Mouse (Mus musculus): Measurements from ENCODE around the gene Rab31.

Rab31 gene

DNA sequence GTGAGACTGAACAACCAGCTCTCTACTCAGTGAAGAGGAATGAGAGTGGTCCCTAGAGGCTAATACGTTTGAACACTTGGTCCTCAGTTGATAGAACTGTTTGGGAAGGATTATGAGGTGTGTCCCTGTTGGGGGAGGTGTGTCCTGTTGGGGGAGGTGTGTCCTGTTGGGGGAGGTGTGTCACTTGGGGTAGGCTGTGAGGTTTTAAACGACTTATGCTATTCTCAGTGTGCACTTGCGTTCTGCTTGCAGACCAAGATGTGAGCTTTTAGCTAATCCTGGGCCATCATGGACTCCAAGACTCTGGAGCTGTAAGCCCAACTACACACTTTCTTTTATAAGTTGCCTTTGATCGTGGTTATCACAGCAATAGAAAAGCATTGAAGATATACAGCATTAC lies 103.5 kb downstream of the Rab31 start:
- no peak for DNase-seq (ENCODE audit: extremely low spot score, low read depth, low spot score)

DNA sequence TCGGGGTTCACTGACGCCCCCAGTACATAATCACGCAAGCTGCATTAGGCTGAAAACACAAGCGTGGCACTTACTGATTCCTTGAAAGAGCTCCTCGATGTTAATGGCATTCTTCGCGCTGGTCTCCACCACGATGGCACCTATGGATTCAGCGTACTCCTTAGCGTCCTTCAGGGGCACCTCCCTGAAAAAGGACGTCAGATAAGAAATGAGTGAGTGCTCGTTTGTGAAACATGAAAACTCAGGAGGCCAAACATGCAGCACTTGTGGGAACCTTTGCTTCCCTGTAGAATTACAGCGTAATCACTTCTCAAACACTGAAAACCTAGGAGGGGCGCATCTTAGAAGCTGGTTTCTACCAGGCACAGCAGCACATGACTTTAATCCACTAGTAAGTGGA lies 104.8 kb downstream of the Rab31 start:
- DNase-seq (ENCODE audit: extremely low spot score, low read depth, low spot score), result no peak

DNA sequence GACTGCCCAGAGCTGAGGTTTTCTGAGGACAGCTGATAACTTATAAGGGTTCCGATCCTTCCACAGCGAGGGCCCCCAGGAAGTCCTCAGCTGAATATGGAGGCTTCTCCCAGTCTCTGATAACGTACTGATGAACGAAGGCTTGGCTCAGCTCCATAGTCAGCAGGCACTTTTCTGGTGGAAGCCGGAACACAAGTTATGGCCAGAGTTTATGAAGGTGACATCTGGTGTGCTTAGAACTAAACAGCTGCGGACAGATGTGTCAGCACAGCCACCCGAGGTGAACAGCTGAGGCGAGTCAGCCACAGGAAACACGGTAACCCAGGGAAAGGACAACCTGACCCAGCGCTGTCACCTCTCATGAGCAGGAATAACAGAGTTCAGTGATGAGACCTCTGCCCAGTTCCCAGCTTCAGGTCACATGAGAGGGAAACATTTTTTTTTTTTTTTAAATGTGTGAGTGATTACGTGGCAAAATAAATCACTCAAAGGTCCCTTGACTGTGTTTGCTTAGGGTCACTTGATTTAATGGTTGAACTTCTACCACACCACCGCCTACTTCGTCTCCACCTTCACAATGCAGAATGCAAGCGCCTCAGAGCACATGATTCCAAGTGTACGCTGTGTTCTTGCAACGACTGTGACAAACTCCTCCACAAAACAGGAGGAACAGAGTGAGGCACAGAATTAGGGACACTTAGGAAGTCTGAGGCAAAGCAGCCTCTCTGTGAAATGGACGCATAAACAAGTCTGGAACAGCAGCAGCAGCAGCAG lies 106.0 kb downstream of the Rab31 start:
- DNase-seq (ENCODE audit: extremely low spot score, low read depth, low spot score), result no peak

DNA sequence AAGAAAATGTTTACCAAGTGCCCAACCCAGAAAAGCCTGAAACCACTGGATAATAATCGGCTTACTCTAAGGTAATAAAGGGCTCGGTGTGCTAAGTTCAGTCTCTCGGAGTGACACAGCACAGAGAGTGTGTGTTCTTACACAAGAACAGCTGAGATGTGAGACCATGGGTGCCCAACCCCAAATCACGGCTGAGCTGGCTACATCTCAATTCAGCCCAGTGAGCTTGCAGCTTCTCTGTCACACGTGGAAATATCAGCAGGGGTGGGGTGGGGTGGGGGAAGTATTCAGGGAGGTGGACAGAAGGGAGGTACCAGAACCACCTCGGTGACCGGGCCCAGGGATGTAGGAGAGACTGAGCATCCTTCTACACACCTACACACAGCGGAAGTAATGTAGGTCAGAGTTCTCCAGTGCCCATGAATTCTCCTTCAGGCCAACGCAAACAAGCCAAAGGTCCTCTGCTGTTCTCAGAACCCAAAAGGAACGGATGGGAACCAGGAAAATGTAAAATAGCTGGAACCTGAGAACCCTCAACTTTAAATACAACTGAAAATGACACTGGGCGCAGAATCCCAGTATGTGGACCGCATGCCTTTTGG lies 106.7 kb downstream of the Rab31 start:
- DNase-seq (ENCODE audit: extremely low spot score, low read depth, low spot score), result no peak

DNA sequence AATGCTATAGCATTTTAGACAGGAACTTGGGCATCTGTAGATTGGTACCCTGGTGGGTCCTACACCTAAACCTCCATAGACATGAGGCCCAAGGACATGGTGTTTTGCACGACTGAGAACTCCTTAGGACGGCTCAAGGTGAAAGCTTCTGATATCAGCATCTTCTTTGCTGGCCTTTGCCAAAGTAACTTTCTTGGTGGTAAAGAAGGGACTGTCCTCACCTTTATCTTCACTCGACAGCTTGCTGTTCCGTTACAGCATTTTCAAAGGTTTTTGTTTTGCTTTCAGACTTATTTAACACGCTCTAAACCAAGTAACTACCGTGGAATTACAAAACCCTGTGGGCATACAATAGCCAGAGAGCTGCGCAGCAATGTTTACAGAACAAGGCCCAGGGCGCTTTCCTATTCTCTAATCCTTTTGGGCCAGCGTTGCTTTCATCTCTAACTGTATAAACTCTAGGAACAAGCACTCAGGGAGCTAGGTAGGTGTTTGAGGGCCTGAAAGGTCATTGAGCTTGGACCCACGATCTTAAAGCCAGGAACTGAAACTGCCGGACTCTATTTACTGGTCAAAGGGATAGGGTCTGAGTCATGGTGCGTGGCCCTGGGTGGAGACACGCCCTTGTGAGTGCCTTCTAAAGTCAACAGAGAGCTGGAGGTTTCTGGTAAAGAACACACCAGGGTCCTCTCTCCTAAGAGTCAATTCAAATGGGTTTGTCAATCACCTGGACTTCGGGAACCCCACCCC lies 109.0 kb downstream of the Rab31 start:
- DNase-seq (ENCODE audit: extremely low spot score, low read depth, low spot score), result no peak

GRCm38 (mm10) chr17:65662662-65663061 lies 109.9 kb downstream of the Rab31 start:
- DNase-seq (ENCODE audit: extremely low spot score, low read depth, low spot score), result no peak

- no peak for DNase-seq (ENCODE audit: extremely low spot score, low read depth, low spot score)
These were observed 114.1 kb downstream of the Rab31 start for GRCm38 (mm10) chr17:65658416-65658815.

- no peak for DNase-seq (ENCODE audit: extremely low spot score, low read depth, low spot score)
These were observed 114.6 kb downstream of the Rab31 start for GRCm38 (mm10) chr17:65657958-65658357.

DNA sequence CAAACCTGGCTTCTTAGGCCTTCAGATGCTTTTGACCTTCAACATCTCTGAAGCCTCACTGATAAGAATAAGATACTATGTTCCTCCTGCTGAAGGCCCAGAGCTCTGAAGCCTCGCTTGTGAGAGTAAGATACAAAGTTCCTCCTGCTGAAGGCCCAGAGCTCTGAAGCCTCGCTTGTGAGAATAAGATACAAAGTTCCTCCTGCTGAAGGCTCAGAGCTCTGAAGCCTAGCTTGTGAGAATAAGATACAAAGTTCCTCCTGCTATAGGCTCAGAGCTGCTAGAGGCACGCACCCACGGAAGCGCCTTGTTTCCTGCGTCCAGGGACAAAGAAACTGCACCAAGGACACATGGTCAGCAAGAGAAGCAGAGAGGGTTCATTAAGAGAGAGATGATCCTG lies 115.8 kb downstream of the Rab31 start:
- no peak for DNase-seq (ENCODE audit: extremely low spot score, low read depth, low spot score)

DNA sequence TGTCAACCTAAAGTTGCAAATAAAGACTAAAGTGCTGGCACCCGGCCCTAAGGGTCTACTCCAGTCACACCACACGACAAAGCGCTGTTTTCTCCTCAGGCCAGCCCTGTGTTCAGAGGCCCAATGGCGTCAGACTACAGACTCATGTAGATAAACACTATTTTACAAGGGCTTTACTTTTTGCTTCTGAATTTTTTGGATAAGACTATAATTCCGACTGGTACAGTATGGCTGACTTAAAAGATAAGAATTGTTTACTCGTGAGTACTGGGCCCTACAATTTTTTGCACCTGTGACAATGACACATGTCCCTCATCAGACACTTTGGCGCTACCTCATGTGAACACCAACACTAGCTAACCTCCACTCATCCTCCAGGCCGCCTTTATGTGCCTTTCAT lies 116.5 kb downstream of the Rab31 start:
- no peak for DNase-seq (ENCODE audit: extremely low spot score, low read depth, low spot score)

DNA sequence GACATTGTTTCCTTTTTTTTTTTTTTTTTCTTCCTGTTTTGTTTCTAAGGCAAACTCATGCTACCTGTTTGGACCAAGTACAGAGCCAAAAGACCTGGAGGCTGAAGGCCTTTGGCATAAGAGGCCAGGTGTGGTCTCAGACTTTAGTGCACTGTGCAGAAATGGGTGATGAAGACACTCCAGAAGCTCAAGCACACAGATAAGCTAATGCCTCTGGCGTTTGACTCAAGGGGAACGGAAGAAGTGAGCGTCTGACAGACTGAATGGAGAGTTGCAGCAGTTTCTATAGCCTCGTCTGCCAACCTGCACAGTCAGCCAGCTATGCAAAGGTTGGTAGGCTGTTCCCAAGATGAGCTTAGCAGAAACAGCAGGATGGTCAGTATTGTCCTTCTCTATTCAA lies 116.9 kb downstream of the Rab31 start:
- DNase-seq (ENCODE audit: extremely low spot score, low read depth, low spot score), result no peak

DNA sequence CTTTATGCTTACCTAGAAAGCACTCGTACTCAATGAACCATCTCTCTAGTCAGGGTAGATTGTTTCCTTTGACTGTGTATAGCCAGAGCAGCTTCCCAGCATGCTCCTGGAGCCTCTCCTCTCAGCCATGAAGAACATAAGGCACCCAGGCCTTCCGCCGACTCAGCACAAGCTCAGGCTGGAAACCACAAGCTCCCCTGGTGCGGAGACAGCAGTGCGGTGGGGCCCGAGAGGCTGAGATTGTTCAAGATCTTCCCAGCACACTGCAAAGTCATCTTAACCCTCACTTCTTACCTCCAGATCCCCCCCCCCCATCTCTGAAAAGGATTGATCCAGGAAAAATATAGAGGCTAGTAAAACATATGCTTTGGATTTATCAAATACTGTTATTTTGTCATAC lies 122.0 kb downstream of the Rab31 start:
- DNase-seq (ENCODE audit: extremely low spot score, low read depth, low spot score), result no peak

DNA sequence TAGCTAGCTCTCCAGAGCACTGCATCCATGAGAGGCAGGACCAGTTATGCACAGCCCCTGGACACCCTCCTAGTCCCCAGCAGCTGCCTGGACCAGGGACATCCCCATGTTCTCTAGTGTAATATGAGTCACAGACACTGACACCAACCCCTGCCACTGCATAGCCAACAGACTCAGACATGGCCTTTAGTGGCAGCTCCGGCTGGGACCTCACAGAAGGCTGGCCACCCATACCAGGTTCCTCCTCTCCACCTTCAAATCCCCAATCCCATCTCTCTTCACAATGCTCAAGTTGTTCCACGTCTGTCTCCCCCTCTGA lies 123.4 kb downstream of the Rab31 start:
- DNase-seq (ENCODE audit: extremely low spot score, low read depth, low spot score), result no peak

DNA sequence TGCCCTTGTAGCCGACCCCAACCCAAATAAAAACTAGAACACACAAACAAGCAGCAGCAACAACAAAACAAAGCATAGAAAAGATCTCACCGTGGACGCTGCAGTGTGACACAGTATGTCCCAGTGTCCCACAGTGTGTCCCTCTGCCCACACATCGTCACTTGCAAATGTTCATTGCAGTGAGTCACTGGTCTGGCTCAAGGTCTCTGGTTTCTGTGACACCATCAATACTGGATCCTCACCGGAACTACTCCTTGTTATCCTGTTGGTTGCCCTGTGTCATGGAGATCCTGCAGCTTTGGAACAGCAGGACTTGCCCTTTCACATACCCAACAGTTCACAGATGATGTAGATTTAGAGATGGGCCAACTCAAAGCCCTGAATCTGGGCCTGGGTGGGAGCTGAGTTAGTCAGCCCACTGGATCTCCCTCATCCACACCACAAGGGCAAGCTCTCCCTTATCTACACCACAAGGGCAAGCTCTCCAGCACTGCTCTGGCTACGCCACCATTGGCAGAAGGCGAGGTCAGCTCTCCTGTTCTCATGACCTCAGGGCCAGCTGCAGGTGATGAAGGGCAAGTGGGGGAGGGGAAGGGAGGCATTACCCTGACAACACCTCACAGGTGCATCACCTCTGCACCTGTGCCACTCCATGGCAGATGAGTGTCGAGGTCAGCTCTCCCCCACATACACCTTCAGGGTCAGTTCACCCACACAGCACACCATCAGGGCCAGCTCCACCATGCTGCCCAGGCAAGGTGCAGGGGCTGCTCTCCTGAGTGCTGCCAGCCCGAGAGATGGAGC lies 124.0 kb downstream of the Rab31 start:
- no peak for DNase-seq (ENCODE audit: extremely low spot score, low read depth, low spot score)

DNA sequence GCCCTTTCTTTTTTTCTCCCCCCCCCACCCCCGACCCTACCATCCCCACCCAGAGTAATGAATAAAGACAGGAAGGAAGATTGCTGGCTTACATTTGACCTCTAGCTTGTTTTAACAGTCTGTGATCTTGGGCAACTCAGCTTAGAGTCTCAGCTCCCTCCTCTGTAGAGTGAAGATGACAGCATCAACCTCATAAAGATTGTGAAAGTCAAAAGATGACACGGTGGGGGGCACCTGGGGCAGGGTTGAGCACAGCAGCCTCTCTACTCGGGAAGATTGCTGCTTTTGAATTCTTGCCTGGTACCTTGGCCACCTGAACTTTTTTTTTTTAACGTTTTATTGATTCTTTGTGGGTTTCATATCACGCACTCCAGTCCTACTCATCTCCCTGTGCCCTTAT lies 124.6 kb downstream of the Rab31 start:
- DNase-seq (ENCODE audit: extremely low spot score, low read depth, low spot score), result no peak

GRCm38 (mm10) chr17:65647226-65647625 lies 125.3 kb downstream of the Rab31 start:
- DNase-seq (ENCODE audit: extremely low spot score, low read depth, low spot score), result no peak

- no peak for DNase-seq (ENCODE audit: extremely low spot score, low read depth, low spot score)
These were observed 129.0 kb downstream of the Rab31 start for GRCm38 (mm10) chr17:65643579-65643978.

DNA sequence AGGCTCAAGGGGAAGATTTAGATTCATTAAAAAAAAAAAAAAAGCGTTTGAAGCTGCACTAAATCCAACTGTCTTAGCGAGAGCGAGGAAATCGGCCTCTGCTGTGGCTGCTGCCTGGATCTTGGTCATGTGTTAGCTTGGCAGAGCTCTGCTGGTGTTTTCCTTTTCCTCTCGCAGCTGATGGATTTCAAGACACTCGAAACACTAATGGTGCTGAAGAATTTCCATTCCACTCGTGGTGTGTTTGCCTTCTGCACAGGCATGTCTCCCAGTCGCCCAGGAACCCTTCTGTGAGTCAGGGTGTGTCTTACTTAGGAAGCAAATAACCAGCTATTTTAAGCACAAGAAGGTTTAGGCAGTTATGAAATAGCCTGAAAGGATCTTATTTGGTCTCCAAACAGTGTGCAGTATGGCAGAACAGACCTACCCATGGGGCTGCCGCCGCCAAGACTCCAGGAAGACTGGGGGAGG lies 129.5 kb downstream of the Rab31 start:
- DNase-seq (ENCODE audit: extremely low spot score, low read depth, low spot score), result no peak

DNA sequence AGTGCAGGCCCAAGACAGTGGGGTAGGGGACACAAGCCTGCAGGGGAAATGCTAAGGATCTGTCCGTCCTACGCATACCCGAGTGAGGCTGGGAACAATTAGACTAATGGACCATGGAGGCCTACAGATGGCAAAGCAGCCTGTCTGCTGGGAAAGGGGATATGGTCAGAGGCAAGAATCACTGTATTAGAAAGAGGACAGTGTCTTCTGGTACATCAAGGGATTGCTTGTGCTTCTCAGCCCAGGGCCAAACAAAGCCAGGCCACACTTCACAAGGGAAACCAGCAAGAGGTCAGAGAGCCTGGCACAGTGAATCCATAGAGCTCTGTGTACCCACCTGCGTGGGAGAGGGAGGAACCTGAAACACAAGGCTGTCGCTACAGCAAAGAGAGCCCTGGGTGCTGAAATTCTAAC lies 130.0 kb downstream of the Rab31 start:
- DNase-seq (ENCODE audit: extremely low spot score, low read depth, low spot score), result no peak

DNA sequence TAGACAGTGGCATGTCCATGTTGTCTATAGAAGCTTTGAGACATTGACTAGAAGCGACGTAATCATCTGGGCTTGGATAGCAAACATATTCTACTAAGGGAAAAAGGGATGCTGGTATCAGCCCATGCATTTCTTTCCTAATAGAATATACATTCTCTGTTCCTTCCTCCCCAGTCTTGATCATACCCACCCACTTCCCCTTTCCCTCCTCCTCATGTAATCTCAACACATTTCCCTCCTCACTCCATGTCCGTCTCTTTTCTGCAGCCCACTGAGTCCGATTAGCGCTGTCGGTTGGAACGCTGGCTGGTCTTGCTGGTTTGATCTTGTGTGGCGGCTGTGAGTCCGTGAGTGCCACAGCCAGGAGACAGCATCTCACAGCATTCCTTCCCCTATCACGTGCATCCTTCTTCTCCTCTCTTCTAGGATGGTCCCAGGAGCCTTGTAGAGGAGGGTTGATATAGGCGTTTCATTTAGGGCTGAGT lies 130.8 kb downstream of the Rab31 start, which contains the start of gene Txndc2:
Gene Txndc2, minus strand, starts transcription at position 435 of the 485 bp plus-strand sequence.
- no peak for DNase-seq (ENCODE audit: extremely low spot score, low read depth, low spot score)

GRCm38 (mm10) chr17:65639144-65639543 lies 133.4 kb downstream of the Rab31 start:
- no peak for DNase-seq (ENCODE audit: extremely low spot score, low read depth, low spot score)
